Mouse (Mus musculus) CD4-positive, CD25-positive, alpha-beta regulatory T cell, adult 2 months (primary cell): ENCODE data around the gene Clstn1.

Experiments used
- DNase-seq: peaks from one replicate; pipeline ENCODE4 v3.0.0-alpha.2; 2012; ENCODE audit warnings: low read depth, low spot score

The Clstn1 gene

GRCm38 (mm10) chr4:149675378-149676261 lies 89.4 kb downstream of the Clstn1 start:
- no peak for DNase-seq

- no peak for DNase-seq
These were observed 91.7 kb downstream of the Clstn1 start for GRCm38 (mm10) chr4:149678006-149678405.

- no peak for DNase-seq
These were observed 92.9 kb downstream of the Clstn1 start for GRCm38 (mm10) chr4:149679056-149679770.

- DNase-seq = no peak
These were observed 97.6 kb downstream of the Clstn1 start for GRCm38 (mm10) chr4:149683875-149684274.

- no peak for DNase-seq
These were observed 98.8 kb downstream of the Clstn1 start for GRCm38 (mm10) chr4:149684841-149685623.

GRCm38 (mm10) chr4:149688861-149689260 lies 102.6 kb downstream of the Clstn1 start:
- DNase-seq = no peak

GRCm38 (mm10) chr4:149689822-149690700 lies 103.8 kb downstream of the Clstn1 start:
- DNase-seq = no peak

GRCm38 (mm10) chr4:149690828-149691280 lies 104.6 kb downstream of the Clstn1 start:
- DNase-seq = no peak

- DNase-seq = no peak
These were observed 105.1 kb downstream of the Clstn1 start for GRCm38 (mm10) chr4:149691368-149691767.

GRCm38 (mm10) chr4:149696189-149696971 lies 110.1 kb downstream of the Clstn1 start:
- peak; percentile 63 for DNase-seq

GRCm38 (mm10) chr4:149697506-149698196 lies 111.4 kb downstream of the Clstn1 start:
- peak; percentile 84 for DNase-seq

GRCm38 (mm10) chr4:149698197-149698821 lies 112.0 kb downstream of the Clstn1 start:
- DNase-seq = peak; percentile 85
